Mouse (Mus musculus) urinary bladder, postnatal 25 days (tissue): ENCODE results near the gene Cacybp.

Source experiments
- DNase-seq: peaks from one replicate; pipeline ENCODE4 v3.0.0; 2022; ENCODE audit warnings: low spot score

The Cacybp gene

GRCm38 (mm10) chr1:160214171-160214570 is 1.5 kb upstream of the Cacybp start:
- DNase-seq, result no peak

DNA sequence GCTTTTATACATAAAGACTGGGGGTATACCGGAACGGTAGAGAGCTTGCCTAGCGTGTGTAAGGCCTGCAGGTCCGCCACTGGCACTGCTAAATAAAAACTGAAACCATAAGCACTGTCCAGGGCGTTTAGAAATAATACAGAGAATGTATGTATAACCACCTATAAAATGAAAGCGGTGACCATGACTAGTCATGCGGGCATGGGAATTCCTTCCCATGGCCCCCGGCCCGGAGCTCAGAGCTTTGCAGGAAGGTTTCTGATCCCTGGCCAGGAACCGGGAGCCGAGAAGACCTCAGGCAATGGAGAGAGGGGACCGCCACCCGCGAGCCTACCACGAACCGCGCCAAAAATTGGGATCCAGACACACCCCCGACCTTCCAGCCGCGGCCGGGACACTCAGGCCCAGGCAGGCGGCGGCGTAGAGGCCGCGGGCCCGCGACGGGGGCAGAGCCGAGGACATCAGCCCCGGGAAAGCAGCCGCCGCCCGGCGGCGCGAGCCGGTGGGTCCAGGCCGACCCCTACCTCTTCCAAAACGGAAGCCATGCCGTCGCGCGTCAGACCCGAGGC is 468 bp downstream of the Cacybp start:
- DNase-seq, result peak; percentile 41

DNA sequence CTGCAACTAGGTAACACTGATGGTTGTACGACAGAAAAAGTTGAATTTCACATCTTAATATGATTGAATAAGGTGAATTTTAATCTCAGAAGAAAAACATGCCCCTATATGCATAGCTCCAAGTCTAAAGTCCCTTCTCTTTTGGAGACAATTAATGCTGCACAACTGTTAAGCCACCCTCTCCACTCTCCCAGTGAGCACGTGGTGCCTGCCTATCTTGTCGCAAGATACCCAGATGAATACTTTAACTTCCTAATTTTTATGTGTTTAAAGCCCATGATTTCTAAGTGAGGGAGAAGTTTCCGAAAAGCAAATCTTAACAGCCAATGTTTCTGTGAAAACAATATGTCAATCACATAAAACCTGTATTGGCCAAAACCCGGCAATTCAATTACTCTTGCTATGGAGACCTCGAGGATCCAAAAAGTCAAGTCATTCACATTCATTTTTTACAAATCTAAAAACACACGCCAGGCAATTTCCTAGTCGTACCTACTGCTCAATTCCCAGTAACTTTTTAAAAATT is 1.0 kb downstream of the Cacybp start:
- DNase-seq, result no peak

DNA sequence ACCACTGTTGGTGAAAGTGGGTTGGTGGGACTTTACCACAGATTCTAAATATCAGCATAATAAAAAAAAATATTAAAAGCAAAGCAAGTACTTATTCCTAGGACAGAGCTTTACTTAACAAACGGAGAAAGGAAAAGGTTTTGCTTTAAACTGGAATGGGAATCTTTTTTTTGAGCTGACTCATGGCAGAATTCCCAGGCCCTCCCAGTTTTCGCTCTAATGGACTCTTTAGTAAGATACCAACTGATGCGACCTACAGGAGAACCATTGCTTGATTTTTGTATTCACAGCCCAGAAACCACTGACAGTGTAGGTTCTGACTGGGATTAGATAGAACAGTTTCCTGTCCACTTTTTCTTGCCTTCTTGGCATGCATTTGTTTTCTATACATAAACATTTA is 2.1 kb downstream of the Cacybp start:
- DNase-seq, result no peak

DNA sequence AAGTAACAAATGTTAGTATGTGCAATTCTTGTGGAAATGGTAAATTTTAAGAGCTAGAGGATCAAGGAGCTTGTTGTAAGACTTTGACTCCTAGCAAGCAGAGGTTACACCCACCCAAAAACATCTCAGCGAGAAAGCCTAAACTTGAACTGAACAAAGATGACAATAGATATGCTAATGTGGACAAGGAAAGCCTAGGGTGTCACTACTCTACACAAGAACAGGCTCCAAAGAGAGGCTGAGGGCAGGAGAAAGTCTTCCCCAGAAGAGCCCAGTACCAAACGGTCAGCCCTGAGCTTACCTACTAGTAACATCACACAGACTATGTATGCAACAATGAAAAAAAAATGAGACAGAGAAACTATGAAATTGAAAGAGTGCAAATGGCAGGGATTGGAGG is 2.8 kb downstream of the Cacybp start:
- no peak for DNase-seq

- DNase-seq, result no peak
Measured at GRCm38 (mm10) chr1:160205486-160205885, 7.2 kb downstream of the Cacybp start.

DNA sequence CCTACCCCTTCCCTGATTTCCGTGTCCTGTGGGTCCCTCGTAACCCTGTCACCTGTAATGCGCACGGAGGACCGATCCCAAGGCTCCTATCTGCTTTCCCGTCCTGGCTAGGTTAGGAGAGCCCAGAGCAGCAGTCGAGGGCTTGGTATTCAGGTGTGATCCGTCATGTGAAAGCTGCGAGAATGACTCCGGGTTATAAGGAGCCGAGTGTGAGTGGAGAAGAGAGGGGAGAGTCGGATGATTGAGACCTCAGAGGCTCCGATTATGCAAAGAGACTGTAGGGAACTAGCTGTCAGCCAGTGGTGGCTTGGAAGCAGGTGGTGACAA is 17.4 kb downstream of the Cacybp start:
- DNase-seq, result no peak

GRCm38 (mm10) chr1:160194529-160195336 is 17.9 kb downstream of the Cacybp start, which contains the start of gene Mrps14:
Gene Mrps14, plus strand, starts transcription at chr1:160195215.
- DNase-seq, result peak; percentile 95

- no peak for DNase-seq
Measured at GRCm38 (mm10) chr1:160184506-160184905, 28.2 kb downstream of the Cacybp start.

- DNase-seq, result no peak
Measured at GRCm38 (mm10) chr1:160181216-160181615, 31.5 kb downstream of the Cacybp start.

GRCm38 (mm10) chr1:160176903-160177302 is 35.8 kb downstream of the Cacybp start:
- DNase-seq, result no peak

DNA sequence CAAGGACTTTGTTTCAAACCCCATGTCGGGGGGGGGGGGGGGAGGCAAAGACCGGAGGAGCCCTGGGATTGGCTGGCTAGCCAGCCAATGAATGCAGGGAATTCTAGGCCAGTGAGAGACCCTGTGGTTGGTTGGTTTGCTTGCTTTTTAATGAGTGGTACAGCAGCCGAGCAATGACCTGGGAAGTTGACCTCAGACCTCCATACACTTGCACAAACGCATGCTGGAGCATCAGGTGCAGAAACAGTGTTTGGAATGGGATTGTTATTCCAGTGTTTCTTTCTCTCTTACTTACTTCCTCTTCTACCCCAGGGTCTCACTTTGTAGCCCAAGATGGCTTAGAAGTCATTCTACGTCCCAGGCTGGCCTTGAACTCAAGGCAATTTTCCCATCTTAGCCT is 46.1 kb downstream of the Cacybp start:
- no peak for DNase-seq

GRCm38 (mm10) chr1:160158190-160158589 is 54.5 kb downstream of the Cacybp start:
- DNase-seq, result no peak

- DNase-seq, result no peak
Measured at GRCm38 (mm10) chr1:160153480-160153879, 59.2 kb downstream of the Cacybp start, which contains the start of gene Tnn. Gene Tnn, minus strand, starts transcription at chr1:160153580.
